Mouse (Mus musculus) liver, postnatal 0 days (tissue): ENCODE measurements at regions not wholly inside any gene's neighbourhood (a gene's known extent, or its start where the extent isn't known, plus 50 kb on each side); places are given as distances from the start of the nearest gene placed in this dataset.

Source experiments
- ATAC-seq: fragments of 200-750 bp; cut with Nextera tagmentation; 2 replicates; pipeline ENCODE4 v1.8.0; 2017; ENCODE audit warnings: mild to moderate bottlenecking, moderate library complexity
- DNase-seq: peaks from one replicate; pipeline ENCODE4 v3.0.0-alpha.2; 2016
- H3K27ac ChIP-seq: fragments of 300-500 bp; sonication (generic); 2 replicates; pipeline ENCODE4 v1.5.1; 2014; ENCODE audit warnings: antibody characterized with exemption, moderate library complexity, mild to moderate bottlenecking, low read depth
- H3K27me3 ChIP-seq: fragments of 300-500 bp; sonication (generic); 2 replicates; pipeline ENCODE4 v1.6.1; 2014; ENCODE audit warnings: low read length, control low read depth, mixed read lengths; ENCODE audit not compliant: insufficient read depth
- H3K36me3 ChIP-seq: fragments of 300-500 bp; sonication (generic); replicated peaks from 2 replicates; pipeline ENCODE4 v1.6.1; 2014; ENCODE audit warnings: mild to moderate bottlenecking, control low read depth, low read length, moderate library complexity, mixed read lengths; ENCODE audit not compliant: insufficient read depth
- H3K4me1 ChIP-seq: fragments of 300-500 bp; sonication (generic); 2 replicates; pipeline ENCODE4 v1.6.1; 2014; ENCODE audit warnings: antibody characterized with exemption, mild to moderate bottlenecking, control low read depth; ENCODE audit not compliant: insufficient read depth
- H3K4me2 ChIP-seq: fragments of 300-500 bp; sonication (generic); 2 replicates; pipeline ENCODE4 v1.6.1; 2014; ENCODE audit warnings: low read depth, mild to moderate bottlenecking, low read length, moderate library complexity, mixed read lengths
- H3K4me3 ChIP-seq: fragments of 300-500 bp; sonication (generic); 2 replicates; pipeline ENCODE4 v1.5.1; 2014; ENCODE audit warnings: low read depth, low read length
- H3K9ac ChIP-seq: fragments of 300-500 bp; sonication (generic); replicated peaks from 2 replicates; pipeline ENCODE4 v1.6.1; 2014; ENCODE audit warnings: mild to moderate bottlenecking, moderate library complexity
- H3K9me3 ChIP-seq: fragments of 300-500 bp; sonication (generic); 2 replicates; pipeline ENCODE4 v1.6.1; 2016; ENCODE audit warnings: mild to moderate bottlenecking, control low read depth, low read length, mixed read lengths
- CTCF ChIP-seq: sonication (generic); IDR thresholded peaks from 2 replicates; pipeline ENCODE4 v1.5.1; 2016; ENCODE audit warnings: antibody characterized with exemption, low read depth
- EP300 ChIP-seq: IDR thresholded peaks from 2 replicates; pipeline ENCODE4 v1.6.1; 2016; ENCODE audit warnings: antibody characterized with exemption, low read depth, mild to moderate bottlenecking
- WGBS: fragments of 180-500 bp; shearing (Covaris S2); extraction: QIAGEN DNeasy Blood & Tissue Kit; methylation state at CpG from one replicate; pipeline ENCODE4 v1.1.7; 2014; ENCODE audit not compliant: insufficient replicate concordance; 5-methylcytosine and 5-hydroxymethylcytosine counted together

DNA sequence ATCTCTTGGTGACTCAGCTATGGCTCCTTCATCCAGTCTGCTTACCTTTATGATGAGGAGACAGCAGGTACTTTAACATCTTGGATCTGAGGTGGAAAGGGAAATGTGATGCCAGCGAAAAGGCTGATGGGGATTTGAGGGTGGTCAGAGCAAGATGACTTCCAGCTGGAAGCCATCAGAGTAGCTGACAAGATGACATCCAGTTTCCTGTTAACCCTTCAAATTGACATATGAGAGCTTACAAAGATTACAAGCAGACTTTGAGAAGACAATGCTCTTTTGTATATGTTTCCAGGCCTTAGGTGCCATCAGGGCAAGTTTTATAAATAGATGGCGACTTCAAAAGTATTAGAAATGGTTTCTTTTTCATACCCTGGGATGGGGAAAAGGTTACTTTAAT lies 621.3 kb upstream of the A1bg start:
- Histone ChIP-seq H3K4me1 (no peaks in the 10 kb centered on the region; the same call in 1 of the 2 replicates), H3K4me3 (no peak overlapping the region), H3K9me3 (no peaks in the 10 kb centered on the region), H3K4me2 (no peak overlapping the region), H3K27ac (no peak overlapping the region), H3K27me3 (no peaks in the 10 kb centered on the region), H3K36me3 (no peaks in the 10 kb centered on the region), H3K9ac (no peak overlapping the region)
- ATAC-seq = no peak
- WGBS = 57% methylated on average over 2 of the region's 2 CpGs
- DNase-seq = no peak
- TF ChIP-seq CTCF (no peak), EP300 (no peak)

GRCm38 (mm10) chr15:61541643-61542042 lies 618.8 kb upstream of the A1bg start:
- Histone ChIP-seq H3K9ac (no peak overlapping the region), H3K36me3 (no peaks in the 10 kb centered on the region), H3K27ac (no peak overlapping the region), H3K9me3 (no peaks in the 10 kb centered on the region), H3K4me2 (no peak overlapping the region), H3K4me3 (no peak overlapping the region), H3K27me3 (no peaks in the 10 kb centered on the region), H3K4me1 (no peaks in the 10 kb centered on the region; the same call in 1 of the 2 replicates)
- DNase-seq = no peak
- no peak for TF ChIP-seq CTCF
- no peak for TF ChIP-seq EP300
- 73% methylated on average over 4 of the region's 4 CpGs for WGBS
- no peak for ATAC-seq

GRCm38 (mm10) chr15:61540753-61541421 lies 618.1 kb upstream of the A1bg start:
- Histone ChIP-seq H3K4me3 (no peak overlapping the region), H3K36me3 (no peaks in the 10 kb centered on the region), H3K4me2 (peak overlapping the region; percentile 14), H3K9me3 (no peaks in the 10 kb centered on the region), H3K9ac (no peak overlapping the region), H3K27me3 (no peaks in the 10 kb centered on the region), H3K27ac (no peak overlapping the region), H3K4me1 (no peaks in the 10 kb centered on the region; the same call in 1 of the 2 replicates)
- TF ChIP-seq EP300 = no peak
- 31% methylated on average over 10 of the region's 10 CpGs for WGBS
- DNase-seq (no peak), ATAC-seq (0 out of 2 replicates have a peak, but pooled peaks have one; percentile 29)

- no peaks in the 10 kb centered on the region for H3K9me3 ChIP-seq
- 63% methylated on average over 5 of the region's 5 CpGs for WGBS
- H3K4me1 ChIP-seq = no peaks in the 10 kb centered on the region; the same call in 1 of the 2 replicates
- no peak for ATAC-seq
- no peak overlapping the region for H3K4me3 ChIP-seq
- H3K36me3 ChIP-seq = no peaks in the 10 kb centered on the region
- DNase-seq = no peak
- TF ChIP-seq EP300 (no peak), CTCF (no peak)
- no peak overlapping the region for H3K27ac ChIP-seq
- no peaks in the 10 kb centered on the region for H3K27me3 ChIP-seq
- H3K9ac ChIP-seq = no peak overlapping the region
- no peak overlapping the region for H3K4me2 ChIP-seq
These were observed 616.1 kb upstream of the A1bg start for GRCm38 (mm10) chr15:61538930-61539329.

- Histone ChIP-seq H3K9me3 (no peaks in the 10 kb centered on the region), H3K4me2 (no peak overlapping the region), H3K36me3 (no peaks in the 10 kb centered on the region), H3K27me3 (no peaks in the 10 kb centered on the region), H3K9ac (no peak overlapping the region), H3K4me1 (no peaks in the 10 kb centered on the region; the same call in 1 of the 2 replicates), H3K27ac (no peak overlapping the region), H3K4me3 (no peak overlapping the region)
- no peak for DNase-seq
- ATAC-seq = no peak
- TF ChIP-seq EP300 (no peak), CTCF (no peak)
- 56% methylated on average over 4 of the region's 4 CpGs for WGBS
These were observed 615.5 kb upstream of the A1bg start for GRCm38 (mm10) chr15:61538169-61538755.

- Histone ChIP-seq H3K36me3 (no peaks in the 10 kb centered on the region), H3K4me2 (no peak overlapping the region), H3K4me3 (no peak overlapping the region), H3K27me3 (no peaks in the 10 kb centered on the region), H3K27ac (no peak overlapping the region), H3K9me3 (no peaks in the 10 kb centered on the region), H3K4me1 (no peaks in the 10 kb centered on the region), H3K9ac (no peak overlapping the region)
- 89% methylated on average over 2 of the region's 2 CpGs for WGBS
- DNase-seq (no peak), ATAC-seq (no peak)
- TF ChIP-seq CTCF (no peak), EP300 (no peak)
These were observed 613.5 kb upstream of the A1bg start for GRCm38 (mm10) chr15:61536332-61536716.
